Mouse (Mus musculus) brain, adult 2 months (tissue): ENCODE results near the gene Pkp4.
A peak's percentile ranks its signal among the peaks of the same experiment; 100 is the strongest.

ENCODE experiments used
- DNase-seq: peaks from one replicate; pipeline ENCODE4 v3.0.0; 2011; ENCODE audit warnings: low read depth, low spot score

The Pkp4 gene

GRCm38 (mm10) chr2:59160605-59160963 is at the start of gene Pkp4, which contains the start of gene Ccdc148:
Gene Pkp4 (plus strand): TSS chr2:59160850.
Gene Ccdc148 (minus strand): TSS chr2:59160683.
- DNase-seq, result peak; percentile 99

DNA sequence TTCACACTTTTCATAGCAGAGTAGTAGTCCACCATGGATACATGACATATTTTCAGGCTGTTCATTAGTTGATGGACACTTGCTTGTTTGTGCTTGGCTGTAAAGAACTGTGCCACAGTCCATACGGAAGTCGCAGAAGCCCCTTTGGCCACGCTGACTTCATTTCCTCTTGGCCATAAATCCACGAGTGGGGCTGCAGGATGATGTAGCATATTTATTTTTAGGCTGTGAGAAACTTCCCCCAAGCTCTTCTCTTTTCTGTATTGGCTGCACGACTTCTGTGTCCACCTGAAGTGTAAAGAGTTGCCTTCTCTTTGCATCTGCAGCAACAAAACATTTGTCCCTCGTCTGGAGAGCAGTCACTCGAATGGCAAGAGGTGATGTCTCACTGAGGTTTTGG is 31.6 kb upstream of the Pkp4 start:
- DNase-seq, result no peak

DNA sequence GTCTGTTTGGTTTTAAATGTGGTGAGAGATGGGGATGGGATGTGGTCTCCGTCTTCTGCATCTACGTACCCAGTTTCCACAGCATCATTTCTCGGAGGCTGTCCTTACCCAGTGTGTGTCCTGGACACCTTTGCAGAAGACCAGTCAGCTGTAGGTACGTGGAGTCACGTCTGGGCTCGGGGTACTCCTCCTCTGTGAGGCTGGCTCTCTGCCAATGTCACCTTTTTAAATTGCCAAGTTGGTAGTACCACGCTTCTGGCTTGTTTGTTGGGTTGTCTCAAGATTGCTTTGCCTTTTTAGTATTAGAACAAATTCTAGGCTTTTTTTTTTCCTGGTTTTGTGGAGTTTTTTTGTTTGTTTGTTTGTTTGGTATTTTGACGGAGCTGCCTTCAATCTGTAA is 30.8 kb upstream of the Pkp4 start:
- no peak for DNase-seq

DNA sequence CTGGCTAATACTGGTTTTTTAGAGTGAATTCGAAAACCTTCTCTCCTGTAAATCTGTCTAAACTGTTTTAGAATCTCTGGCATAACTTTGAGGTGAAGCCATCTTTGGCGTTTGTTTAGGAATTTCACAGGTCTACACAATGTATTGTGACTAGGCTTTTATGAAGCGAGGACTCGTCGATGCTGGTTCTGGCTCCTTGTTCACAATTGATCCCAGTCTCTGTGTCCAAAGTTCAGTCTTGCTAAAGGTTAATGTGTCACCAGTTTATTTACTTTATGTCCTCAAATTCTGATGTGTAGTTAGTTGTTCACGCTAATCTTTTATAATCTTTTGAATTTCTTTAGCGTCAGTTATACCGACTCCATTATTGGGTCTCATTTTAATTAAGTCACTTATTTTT is 29.6 kb upstream of the Pkp4 start:
- no peak for DNase-seq

DNA sequence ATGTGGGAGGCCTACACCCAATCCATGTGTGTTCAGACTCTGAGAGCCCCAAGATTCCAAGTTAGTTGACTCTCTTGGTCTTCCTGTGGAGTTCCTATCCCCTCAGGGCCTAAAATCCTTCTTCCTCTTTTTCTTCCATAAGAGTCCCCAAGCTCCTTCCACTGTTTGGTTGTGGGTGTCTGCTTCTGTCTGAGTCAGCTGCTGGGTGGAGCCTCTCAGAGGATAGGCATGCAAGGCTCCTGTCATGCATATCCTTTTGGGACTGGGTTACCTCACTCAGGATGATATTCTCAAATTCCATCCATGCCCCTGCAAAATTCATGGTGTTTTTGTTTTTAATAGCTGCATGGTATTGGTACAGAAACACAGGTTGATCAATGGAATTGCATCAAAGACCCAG is 5.2 kb upstream of the Pkp4 start:
- DNase-seq, result no peak

DNA sequence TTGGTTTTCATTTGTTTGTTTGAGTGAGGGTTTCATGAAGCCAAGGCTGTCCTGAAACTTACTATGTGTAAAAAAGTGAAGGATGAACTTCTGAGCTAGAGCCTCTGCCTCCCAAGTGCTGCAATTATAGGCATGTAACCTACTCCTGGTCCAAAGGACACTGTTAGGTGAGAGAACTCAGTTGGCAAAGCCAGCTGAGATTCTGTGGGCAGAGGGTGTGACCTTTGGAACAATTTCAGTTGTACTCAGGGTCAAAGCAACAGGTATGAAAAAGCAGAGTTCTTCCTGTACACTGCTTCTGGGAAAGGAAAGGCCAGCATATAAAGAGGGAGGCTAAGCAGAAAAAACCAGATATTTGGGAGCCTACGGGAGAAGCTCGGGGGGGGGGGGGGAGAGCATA is 2.5 kb upstream of the Pkp4 start:
- no peak for DNase-seq

GRCm38 (mm10) chr2:59159961-59160604 is 567 bp upstream of the Pkp4 start:
- DNase-seq, result peak; percentile 72

DNA sequence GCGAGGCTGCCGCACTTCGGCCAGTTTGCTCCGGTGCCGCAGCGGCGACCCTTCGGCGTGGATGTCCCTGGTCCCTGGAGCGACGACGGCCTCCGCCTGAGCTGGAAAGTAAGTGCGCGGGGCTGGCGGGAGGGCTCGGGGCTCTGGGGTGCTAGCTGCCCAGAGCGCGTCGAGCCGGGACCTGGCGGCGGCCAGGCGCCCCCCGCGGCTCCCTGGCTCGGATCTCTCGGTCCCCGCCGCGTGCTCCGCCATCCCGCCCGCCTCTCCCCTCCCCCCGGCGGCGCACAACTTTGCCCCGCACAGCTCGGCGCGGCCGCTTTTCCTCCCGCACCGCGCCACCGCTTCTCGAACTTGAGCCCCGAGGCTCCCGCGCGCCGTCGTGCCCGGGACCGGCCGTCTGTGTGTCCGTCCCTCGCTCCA is 381 bp downstream of the Pkp4 start:
- no peak for DNase-seq

GRCm38 (mm10) chr2:59161441-59162284 is 1.0 kb downstream of the Pkp4 start:
- peak; percentile 90 for DNase-seq

DNA sequence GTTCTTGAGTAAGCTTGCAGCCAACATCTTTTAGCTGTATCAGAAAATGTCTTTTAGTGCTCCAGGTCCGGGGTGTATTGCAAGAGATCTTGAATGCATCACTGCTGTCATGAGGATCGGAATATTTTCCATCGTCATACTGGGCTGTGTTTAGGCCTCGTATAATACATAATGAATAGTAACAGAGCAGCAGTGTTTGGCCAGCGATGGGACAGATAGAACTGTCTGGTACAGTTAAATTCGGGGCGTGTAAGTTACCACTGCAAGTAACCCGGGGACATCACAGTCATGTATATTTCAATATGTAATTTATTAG is 1.6 kb downstream of the Pkp4 start:
- DNase-seq, result peak; percentile 59

DNA sequence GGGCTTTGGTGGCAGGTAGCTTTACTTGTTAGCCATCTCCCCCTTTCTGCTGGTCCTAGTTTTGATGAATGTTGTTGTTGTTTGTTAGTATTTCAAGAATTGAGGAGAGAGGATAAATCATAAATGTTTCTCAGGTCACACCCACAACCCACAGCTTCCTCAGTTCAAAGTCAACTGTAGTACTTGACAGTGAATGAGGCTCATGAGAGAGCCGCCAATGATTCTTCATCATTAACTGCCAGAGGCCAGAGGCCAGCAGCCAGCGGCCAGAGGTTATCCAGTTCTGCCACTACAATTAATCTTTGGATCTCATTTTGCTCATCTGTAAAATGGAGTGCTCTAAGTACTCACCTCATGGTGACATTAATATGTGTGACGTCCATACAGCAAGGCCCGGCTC is 6.3 kb downstream of the Pkp4 start:
- DNase-seq, result no peak

GRCm38 (mm10) chr2:59167830-59168229 is 7.2 kb downstream of the Pkp4 start:
- peak; percentile 49 for DNase-seq

GRCm38 (mm10) chr2:59169572-59170207 is 9.0 kb downstream of the Pkp4 start:
- no peak for DNase-seq

- DNase-seq, result no peak
These were observed 9.5 kb downstream of the Pkp4 start for GRCm38 (mm10) chr2:59170208-59170589.

DNA sequence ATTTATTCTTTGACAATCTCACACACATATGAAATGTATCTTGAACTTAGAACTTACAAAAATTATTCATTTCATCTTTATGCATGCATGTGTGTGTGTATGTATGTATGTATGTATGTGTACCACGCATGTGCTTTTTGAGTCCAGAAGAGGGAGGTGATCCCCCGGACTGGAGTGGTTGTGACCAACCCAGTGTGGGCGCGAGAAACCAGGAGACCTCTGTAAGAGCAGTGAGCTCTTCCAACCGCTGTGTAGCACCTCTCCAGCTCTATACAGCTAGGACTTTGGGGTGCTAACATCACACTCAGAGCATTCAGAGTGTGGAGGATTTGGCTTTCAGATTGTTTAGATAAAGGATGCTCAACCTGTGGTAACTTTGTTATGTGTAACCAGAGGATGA is 9.9 kb downstream of the Pkp4 start:
- DNase-seq, result no peak

DNA sequence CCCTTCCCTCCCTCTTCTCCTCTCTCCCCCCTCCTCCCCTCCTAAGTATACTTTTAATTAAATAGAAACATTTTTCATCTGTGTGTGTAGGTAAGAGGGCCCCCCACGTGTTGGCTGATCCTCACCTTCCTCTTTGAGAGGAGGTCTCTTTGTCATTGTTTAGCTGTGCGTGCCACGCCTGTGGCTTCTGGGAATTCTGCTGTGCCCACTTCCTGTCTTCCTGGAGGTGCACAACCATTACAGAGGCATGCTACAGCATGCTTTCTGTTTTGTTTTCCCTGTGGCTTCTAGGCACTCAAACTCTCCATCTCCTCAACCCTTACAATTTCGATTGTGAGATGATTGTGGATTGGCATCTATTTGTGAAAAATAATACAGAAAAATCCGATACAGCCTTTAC is 10.9 kb downstream of the Pkp4 start:
- DNase-seq, result no peak

- no peak for DNase-seq
These were observed 15.3 kb downstream of the Pkp4 start for GRCm38 (mm10) chr2:59175926-59176325.

DNA sequence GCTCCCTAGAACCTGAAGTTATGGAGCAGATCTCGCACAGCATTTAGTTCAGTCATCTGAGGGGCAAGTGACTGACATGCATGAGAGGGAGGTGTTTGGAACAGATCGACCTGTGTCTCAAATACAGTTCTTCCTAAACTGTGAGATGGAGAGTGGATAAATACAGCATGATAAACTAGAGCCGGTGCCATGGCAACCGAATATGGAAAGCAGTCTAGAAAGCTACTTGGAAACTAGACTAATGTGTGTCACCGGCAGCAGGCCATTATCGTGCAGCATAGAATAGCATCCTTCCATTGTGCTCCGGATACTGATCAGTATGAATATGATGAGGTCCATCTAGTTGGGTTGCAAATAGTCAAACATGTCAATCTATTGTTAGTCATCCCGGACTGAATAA is 17.5 kb downstream of the Pkp4 start:
- peak; percentile 77 for DNase-seq

- no peak for DNase-seq
These were observed 18.3 kb downstream of the Pkp4 start for GRCm38 (mm10) chr2:59178960-59179359.

DNA sequence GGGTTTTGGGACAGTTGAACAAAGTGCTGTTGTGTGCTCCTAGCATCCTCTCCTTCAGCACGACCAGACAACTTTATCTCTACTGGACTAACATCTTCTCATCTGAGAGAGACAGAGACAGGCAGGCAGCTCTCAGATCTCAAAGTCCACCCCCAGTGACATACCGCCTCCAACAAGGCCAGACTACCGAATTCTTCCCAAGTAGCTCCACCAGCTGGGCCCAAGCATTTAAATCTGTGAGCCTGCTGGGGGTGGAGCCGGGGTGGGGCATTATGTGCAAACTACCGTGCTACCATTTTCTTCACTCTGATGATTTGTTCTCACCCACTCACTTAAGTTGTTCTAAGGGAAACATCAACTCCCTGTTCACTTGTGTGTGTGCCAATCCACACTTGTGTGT is 18.8 kb downstream of the Pkp4 start:
- DNase-seq, result no peak

DNA sequence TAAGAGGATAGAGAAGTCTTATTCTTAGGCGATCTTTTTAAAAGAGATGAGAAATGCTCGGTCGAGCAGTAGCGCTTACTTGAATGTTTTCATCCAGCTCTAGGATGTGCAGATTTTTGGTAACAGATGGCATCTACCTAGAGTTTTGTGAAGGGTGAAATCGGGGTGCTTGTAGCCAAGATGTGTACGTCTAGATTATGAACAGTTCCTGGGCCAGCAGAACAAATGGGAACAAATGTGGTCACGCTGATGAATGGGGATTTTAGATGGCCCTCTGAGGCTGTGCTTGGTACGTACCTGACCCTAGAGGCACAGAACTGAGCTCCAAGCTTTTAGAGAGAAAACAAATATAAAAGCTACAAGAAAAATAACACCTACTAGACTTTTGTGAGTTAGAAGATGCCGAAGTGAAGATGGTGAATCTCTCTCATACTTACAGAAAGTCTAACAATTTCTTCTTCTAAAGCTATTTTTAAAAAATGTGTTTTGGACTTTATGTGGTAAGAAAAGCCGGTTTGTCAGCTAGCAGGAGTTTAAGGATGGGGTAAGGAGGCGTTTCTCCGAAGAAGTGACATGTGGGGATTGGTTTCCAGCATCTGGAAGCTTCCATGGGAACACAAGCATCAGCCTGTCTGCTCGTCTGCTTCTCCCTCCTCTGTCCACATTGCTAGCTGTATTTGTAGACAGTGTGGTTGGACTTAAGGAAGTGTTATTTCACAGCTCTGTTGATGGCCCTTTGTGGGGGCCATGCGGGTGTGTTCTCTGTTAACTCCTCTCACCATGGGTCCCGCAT is 20.9 kb downstream of the Pkp4 start:
- peak; percentile 94 for DNase-seq

GRCm38 (mm10) chr2:59183541-59183940 is 22.9 kb downstream of the Pkp4 start:
- DNase-seq, result no peak
